Mouse (Mus musculus) kidney, adult 18-20 months (tissue): ENCODE measurements around the gene Trim2.

Source experiments
- DNase-seq: peaks from one replicate; pipeline ENCODE4 v3.0.0; 2021

Trim2 gene

GRCm38 (mm10) chr3:84306777-84307176 lies at the start of gene Trim2:
Trim2 (minus strand) TSS chr3:84306877.
- no peak for DNase-seq

DNA sequence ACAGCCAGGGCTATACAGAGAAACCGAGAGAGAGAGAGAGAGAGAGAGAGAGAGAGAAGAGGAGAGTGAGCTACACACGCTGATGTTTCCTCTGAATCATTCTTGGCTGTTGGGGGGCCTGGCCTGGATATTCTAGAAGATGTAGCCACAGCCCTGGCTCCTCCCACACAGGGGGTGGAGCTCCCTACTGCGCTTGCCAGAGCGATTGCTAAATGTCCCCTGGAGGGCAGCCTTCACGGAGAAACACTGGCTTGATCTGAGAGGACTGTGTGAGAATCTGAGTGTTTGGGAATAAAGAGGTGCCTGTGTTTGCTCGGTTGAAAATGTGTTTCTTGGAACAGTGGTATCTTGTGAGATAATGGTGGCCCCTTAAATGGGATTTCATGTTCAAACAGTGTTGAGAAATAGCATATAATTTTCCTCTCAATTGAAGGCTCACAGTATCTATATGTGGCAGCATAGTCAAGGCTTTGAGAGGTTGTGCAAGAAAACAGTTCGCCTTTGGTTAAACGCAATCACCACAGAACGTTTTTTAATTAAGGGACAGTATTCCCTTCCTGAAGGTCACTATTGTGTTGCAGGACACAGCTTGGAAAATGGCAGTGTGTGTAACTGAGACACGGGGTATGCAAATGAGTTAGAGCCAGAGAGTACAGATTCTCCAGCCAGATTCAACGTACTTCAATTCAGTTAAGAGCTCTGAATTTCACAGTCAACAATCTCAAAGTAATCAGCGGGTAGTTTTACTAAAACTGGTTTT lies 49.4 kb upstream of the Trim2 start:
- DNase-seq: peak; percentile 69

- DNase-seq: peak; percentile 86
Observed at GRCm38 (mm10) chr3:84352353-84353034, 45.8 kb upstream of the Trim2 start.

DNA sequence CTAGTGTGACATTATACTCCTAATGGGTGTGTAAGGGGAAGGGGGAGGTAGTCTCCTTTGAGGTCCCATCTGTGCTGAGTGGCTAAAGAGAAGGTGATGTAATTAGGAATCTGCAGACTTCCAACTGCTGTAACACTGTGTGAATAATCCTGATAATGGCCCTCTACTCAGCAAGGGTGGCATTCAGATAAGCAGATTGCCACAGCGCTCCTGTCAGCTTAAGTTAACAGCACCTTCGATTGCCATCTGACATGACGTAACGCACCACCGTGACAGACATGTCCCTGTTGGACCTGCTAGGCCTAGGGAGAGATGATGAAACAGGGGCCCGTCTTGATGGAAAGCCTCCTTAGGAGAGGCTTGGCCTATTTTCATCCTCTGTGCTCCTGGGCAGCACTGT lies 43.6 kb upstream of the Trim2 start:
- no peak for DNase-seq

DNA sequence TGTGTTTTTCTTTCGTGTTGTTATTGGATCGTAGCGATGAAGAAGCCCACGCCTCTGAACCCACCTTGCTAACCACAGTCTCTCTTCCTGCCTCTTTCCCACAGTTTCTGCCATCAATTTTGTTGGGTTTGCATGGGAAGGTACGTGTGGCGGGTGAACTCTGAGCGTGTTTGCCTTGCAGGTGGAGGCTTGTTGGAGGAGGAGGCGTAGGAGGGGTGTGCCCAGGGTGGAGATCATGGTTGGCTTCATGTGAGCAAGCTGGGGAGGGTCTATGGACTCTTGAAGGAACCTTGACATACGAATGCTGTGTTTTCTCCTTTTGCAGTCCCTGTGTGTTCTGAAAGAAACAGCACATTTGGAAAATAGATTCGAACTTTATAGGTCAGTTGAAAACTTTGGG lies 43.1 kb upstream of the Trim2 start:
- DNase-seq: no peak

DNA sequence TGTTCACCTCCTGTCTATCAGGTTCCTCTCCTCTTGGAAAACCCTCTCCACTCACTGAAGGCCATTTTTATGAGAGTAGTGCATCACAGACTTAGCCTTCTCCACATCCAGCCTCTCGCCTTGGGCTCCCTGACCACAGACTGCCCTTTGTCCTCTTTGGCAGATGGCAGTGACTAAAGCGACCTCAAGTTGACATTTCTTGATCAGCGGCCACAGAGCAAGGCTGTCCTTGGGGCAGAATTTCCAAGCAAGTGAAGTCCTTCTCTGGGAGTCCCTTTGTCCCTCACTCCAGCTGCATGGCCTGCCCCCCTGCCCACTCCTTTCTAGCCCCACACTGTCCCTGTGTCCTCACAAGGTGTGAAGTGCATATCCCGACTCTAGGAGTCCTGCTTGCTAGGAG lies 40.7 kb upstream of the Trim2 start:
- no peak for DNase-seq

DNA sequence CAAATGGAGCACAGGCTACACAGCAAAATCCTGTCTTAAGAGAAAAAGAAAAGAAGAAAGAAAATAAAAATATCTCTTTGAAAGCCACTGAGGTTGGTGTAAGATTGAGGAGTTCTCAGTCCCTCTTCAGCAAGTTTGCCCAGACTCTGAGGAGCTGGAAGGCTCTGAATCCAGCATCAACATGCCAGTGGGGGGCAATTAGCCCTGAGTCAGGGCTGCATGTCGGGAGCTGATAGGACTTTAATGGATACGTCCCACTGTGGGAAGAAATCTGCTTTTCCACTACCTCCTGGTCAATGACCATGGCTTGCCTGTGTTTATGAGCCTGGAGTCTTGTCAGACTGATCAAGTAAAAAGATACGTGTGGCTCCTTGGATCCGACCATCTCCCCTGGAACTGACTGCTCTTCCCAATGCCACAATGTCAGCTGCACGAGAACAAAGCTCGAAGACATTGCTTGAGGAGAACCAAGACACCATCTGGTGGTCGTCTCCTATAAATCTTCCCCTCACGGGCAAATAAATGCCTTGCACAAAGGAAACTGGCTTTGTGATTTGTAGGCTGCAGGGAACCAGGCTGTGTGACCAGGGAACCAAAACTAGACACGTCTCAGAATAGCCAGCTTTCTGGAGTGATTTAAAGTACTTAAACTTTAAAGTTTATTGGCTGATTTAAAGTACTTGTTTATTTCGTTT lies 39.9 kb upstream of the Trim2 start:
- no peak for DNase-seq

DNA sequence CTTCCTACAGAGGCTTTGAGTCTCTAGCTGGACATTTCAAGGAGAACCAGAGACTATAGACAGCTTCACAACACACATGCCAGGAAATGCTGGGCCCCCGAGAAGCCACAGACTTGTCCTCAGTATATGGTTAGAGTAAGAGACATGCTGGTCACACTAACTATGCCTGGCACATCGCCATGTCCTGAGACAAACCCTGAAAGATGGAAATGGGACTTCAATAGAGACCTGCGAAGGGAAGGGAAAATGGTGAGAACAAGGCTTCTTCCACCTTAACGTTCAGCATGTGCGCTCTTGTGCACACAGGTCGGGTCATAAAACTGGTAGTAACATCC lies 38.9 kb upstream of the Trim2 start:
- no peak for DNase-seq

- DNase-seq: peak; percentile 87
Observed at GRCm38 (mm10) chr3:84344725-84345645, 38.3 kb upstream of the Trim2 start.

GRCm38 (mm10) chr3:84343101-84343500 lies 36.4 kb upstream of the Trim2 start:
- DNase-seq: no peak

- DNase-seq: peak; percentile 82
Observed at GRCm38 (mm10) chr3:84341811-84342210, 35.1 kb upstream of the Trim2 start.

DNA sequence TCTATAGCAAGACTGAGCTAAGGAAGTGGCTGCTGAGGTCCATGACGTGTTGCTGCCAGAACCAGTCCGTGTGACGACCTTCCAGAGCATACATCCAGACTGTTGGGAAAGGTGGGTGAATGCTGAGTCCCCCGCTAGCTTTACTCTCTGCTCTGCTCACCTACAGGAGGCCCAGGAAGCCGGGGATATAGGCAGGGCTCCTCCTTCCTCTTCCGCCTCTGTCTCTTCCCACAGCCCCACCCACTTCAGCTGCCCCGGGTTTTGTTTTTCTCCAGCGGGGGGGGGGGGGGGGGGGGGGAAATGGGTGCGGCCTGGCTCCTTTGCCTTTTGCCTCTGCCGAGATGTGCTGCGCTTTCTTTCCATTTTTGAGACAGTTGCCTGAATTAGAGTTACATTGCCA lies 30.9 kb upstream of the Trim2 start:
- DNase-seq: no peak

GRCm38 (mm10) chr3:84336342-84336741 lies 29.7 kb upstream of the Trim2 start:
- no peak for DNase-seq

- no peak for DNase-seq
Observed at GRCm38 (mm10) chr3:84335421-84336073, 28.9 kb upstream of the Trim2 start.

DNA sequence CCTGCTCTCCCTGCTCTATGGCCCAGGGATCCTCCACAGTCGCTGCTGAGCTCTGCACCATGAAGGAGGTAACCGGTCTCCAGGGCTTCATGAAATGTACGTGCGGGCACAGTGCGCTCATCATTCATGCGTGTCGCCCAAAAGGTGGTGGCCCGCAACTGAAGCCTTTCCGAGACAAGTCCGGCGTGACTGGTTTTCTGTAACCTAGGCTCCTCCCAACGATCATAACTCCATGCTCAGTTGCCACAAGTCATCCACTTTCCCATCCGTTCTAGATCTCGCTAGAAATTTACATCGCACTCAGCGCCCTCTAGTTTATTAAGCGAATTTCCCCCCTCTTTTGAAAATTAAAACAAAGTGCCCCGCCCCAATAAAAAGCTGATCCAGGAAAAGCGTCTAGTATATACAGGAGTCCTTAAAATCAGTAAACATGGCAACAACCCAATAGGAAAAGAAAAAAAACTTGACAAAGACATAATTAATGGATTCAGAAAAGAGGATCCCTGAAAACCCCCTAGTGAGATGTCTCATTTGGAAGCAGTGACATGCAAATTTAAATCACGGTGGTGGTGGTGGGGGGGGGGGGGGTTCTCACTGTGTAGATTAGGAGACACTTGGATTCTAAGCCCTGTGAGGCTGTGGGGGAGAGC lies 28.2 kb upstream of the Trim2 start:
- DNase-seq: no peak

GRCm38 (mm10) chr3:84333400-84334349 lies 27.0 kb upstream of the Trim2 start:
- DNase-seq: peak; percentile 66

GRCm38 (mm10) chr3:84330210-84330609 lies 23.5 kb upstream of the Trim2 start:
- DNase-seq: no peak

- DNase-seq: no peak
Observed at GRCm38 (mm10) chr3:84324967-84325441, 18.3 kb upstream of the Trim2 start.

- no peak for DNase-seq
Observed at GRCm38 (mm10) chr3:84324478-84324877, 17.8 kb upstream of the Trim2 start.

- no peak for DNase-seq
Observed at GRCm38 (mm10) chr3:84324000-84324399, 17.3 kb upstream of the Trim2 start.

- DNase-seq: no peak
Observed at GRCm38 (mm10) chr3:84319504-84319903, 12.8 kb upstream of the Trim2 start.
